Mouse (Mus musculus): ENCODE measurements at regions not wholly inside any gene's neighbourhood (a gene's known extent, or its start where the extent isn't known, plus 50 kb on each side); places are given as distances from the start of the nearest gene placed in this dataset.
"Not testable (repeated sequence)": the region's sequence is repeated elsewhere in the genome, so short reads cannot be mapped to it uniquely, and the experiment has no call there.

DNA sequence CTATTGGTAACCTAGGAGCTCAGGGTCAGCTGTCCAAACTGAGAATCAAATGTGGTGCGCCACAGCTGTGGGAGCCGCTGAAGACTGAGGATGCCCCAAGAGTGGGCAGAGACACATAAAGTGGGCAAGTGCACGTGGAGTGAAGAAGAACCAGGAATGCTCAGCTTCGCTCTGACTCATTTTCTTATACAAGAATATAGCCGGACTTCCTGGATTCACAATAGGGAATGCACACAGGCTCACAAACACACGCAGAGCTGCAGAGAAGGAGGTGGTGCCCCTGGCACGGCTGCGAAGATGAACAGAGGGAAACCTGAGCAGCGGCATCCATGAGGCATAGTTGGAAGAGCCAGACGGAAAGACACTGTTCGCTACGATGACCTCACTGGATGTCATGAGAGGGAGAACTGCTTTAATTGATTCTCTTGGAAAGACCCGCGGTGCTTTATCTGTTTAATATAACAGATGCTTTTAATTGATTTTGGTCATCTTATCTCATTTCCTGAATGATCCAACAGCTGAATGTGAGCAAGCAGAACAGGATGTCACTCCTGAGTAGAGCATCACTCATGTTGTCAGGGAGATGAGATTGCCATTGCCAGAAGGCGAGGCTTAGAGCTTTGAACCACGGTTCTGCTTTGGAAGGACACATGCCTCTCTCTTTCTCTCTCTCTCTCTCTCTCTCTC, 143.3 kb downstream of the Enc1 start:
- no peak for DNase-seq

DNA sequence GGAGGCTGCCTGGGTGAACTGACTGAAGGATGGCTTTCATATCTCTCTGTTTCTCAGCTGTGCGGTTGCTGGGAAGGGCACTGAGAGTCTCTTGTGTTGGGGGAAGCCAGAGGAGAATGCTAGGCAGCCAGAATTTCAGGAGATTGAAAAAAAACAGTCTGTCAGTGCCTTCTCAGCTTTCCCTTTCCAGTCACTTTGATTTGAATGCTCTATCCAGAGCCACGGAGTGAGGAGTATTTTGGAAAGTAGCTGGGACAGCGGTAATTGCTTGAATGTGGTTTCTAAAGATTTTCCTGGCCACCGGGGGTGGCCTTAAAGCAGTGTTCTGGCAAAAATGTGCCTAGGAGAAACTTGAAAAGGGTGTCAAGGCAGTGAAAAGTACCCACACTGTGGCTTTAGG, 142.4 kb downstream of the Enc1 start:
- DNase-seq = no peak

DNA sequence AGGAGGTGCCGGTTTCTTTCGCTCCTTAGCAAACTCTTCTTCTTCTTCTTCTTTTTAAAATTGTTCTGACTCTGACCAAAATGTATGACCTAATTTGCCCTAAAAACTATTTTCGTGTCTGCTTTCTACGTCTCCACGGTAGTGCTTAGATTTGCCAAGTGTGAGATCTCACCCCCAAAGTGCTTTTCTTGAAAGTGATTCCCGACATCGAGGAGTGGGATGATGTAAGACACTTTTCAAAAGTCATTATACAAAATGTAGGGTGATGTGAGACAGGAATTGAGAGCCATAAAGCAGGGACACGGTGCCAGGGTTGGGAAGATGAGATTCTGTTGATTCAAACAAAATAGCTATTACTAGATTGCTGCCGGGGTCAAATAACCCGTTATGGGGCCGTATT, 139.5 kb downstream of the Enc1 start:
- DNase-seq = no peak

DNA sequence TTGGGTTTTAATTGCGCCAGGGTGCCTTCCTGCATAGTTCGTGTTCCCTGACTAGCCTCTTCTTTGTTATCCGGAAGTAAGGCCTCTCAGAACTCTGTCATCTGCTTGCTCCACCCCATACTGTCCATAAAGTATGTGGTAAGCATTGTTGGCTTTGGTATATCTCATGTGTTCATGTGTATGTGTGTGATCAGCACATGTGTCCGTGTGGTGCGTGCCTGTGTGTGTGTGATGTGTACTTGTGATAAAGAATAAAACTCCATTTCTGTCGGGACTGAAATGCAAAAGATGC, 135.3 kb downstream of the Enc1 start:
- no peak for DNase-seq

DNA sequence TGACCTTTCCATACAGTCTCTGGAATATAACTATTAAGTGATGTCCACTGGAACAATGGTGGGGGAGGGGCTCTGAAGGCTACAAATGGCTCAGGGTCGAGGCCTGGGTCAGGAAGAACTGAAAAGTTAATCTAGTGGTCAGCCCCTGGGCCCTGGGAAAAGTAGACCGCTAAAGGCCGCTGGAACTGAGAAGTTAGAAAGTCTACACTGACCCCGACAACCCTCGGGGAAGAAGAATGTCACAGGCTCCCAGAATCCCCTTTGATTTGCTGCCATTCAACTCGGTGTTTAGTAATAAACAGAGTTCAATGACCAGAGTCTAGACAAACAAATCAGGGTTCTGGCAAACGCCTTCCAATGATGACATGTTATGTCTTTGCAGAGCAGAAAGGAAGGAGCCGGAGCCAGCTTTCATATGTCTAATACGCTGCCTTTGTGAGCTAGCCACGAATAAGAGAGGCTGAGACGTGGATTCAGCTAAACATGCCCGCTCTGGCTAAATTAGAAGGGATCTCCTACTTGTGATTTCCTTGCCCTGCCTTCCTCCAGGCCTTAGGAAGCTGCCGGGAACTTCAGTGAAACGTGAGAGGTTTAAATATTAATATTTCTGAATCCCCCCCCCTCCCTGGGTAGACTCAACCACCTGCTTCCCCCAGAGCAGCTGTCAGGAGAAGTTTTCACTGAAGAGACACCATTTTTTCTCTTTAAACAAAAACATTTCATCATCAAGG, 134.8 kb downstream of the Enc1 start:
- DNase-seq = peak; percentile 42

DNA sequence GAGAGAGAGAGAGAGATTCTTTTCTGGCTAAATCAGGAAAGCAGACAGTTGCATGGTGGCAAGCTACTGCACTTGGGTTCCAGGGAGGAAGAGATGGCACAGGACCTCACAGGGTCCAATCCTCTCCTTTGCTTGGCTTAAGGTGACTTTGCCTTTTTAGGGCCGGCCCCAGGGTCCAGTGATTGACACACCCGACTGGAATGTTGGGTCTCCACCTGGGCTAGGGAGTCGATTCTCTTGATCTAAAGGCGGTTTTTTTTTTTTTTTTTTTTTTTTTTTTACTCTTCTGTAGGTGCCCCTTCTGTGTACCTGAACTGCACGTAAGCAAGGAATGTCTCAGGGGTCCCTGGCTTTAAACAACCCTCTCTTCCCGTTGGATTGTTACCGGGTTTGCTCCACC, 131.4 kb downstream of the Enc1 start:
- no peak for DNase-seq

DNA sequence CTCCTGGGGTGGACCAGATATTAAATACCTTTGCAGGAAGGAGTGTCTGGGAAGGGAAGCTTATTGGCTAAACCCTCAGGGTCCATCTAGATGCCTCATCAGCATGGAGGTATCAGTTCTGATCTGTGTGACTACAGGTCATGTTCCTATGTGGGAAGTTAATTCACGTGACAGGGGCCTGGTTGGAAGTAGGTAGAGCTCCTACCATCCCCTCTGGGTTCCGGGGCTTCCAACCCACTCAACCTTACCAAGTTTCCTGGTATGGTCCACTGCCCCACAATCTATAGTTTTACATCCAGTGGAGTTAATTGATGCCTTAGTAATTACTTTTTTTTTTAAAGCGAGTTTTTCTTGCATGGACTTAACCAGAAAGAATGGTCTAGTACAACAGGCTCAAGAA, 130.3 kb downstream of the Enc1 start:
- no peak for DNase-seq

DNA sequence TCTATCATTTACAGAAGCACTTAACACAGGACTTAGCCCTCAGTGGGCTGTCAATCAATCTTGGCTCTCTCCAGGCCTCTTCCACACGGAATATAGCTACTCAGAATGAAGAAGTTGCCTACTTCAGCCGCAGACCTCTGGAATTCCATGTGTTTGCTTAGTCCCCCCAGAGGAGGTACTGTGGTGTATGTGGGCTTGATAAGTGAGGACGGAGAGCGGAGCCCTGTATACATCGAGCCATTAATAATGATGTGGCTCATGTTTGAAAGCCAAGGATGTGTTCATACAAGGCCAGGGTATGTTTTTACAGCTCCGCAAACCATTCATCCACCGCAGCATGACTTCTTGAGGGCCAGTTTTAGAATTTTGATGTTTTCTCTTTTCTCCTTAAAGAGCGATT, 125.8 kb downstream of the Enc1 start:
- DNase-seq = no peak

DNA sequence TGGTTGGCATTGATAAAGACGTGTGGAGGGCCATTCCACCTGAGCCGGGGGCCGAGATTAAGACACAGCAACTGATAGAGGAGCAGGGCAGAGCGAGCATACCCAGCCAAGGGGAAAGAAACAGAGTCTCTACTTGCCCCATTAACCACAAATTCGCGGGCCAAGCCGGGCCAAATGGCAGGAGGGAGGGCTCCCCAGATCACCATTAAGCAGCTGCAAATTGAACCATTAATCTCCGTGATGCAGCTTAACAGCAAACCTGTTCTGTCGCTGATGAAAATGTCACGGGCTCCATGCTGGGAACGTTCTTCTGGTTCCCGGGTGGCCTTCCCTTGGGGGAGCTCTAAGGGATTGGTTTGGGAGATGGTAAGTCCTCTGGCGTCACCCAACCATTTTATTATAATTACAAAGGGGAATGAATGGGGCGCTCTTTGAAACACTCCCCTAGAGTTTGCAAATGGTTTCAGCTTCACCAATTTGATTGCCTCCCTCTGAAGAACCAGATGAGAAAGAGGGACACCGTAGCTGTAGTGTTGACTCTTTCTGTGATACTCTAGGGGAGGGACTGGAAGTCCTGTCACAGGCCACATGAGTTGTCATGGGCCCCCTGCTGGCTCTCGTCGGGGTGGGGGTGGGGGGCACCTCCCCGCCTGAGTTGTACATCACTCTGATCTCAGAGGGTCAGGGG, 124.8 kb downstream of the Enc1 start:
- DNase-seq = no peak

DNA sequence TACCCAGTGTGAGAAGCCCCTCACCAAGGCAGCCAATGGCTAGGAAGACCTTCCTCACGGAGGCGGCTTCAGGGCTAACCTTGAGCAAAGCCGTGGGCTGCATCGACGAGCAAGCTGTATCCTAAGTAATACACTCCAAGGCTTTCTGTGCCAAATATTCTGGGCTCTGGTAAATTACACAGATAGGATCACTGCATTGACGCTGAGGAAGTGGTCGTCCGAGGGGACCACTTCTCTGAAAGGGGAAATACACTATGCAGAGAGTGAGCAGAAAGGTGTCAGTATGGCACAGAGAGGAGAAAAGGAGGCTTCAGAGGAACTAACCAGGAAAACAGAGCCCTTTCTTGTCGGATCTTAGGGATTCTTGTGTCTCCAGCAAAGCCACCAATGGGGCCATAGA, 124.1 kb downstream of the Enc1 start:
- DNase-seq = no peak

DNA sequence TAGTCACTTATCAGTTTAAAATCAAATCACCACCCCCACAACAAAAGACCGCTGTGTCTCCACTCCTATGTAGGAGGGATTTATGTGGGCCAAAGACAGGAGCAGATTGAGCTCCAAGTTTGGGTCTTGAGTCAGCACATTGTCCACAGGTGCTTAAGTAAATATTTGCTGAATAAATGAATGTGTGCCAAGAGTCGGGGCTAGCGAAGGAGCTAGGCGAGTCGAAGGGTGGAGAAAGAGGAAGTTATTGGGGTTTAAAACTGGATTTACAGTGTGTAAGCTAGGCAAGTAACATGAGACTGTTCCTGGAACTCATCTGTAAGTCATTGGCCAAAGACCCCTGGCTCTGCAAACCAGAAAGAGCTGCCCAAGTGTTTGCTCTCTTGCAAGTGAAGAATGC, 122.9 kb downstream of the Enc1 start:
- DNase-seq = no peak

DNA sequence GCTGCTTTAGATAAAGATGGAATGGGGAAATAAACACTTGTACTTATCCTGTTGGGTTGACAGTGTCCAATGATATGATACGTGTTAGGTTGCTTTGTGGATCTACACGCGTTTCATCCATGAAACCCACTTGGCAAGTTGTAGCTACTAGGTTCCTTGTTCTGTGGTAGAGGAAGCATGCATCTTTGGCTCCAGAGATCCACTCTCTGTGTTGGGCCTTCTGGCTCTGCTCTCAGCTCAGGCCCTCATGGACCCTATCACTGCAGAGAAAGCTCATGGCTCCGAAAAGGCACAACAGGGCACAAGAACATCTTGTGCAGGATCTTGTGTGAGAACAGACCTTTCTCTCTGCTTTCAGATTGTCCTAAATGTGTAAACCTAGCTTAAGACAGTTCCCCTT, 122.3 kb downstream of the Enc1 start:
- no peak for DNase-seq

DNA sequence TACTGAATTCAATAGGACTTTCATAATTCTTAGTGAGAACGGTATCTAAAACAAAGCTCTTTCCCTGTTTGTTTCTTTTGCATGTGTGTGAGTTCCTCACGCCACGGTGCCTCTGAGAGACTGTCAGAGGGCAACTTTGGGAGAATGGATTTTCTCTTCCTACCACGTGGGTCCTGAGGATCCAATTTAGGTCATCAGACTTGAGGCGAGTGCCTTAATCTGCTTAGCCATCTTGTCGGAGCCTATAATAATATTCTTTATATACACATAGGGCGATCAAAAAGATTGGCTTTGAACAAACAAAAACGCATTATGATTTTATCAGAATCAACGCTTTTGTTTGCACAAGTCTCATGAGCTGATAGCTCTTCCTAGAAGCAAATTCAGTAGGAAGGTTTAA, 119.6 kb downstream of the Enc1 start:
- no peak for DNase-seq

DNA sequence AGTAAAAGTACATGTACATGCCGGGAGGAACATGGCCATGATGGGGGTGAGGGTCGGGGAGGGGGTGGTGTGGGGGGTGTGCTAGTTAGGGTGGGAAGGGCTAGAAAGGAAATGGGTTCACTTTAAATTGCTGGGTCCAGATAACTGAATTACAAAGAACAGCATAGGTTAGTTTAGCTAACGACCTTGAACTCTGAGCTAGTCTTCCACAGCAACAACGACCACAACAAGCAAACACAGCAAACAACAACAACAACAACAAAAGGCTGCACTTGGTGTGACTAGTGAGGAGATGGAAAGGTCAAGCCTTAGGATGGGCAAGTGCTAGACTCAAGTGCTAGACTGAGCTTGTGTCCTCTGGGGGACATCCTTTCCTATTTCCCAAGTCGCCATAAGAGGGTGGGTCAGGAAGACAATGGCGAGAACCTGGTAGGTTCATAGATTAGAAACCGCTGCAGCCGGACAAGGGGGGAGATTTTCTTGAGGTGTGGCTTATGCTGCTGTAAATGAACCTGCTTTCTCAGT, 117.9 kb downstream of the Enc1 start:
- DNase-seq = no peak

DNA sequence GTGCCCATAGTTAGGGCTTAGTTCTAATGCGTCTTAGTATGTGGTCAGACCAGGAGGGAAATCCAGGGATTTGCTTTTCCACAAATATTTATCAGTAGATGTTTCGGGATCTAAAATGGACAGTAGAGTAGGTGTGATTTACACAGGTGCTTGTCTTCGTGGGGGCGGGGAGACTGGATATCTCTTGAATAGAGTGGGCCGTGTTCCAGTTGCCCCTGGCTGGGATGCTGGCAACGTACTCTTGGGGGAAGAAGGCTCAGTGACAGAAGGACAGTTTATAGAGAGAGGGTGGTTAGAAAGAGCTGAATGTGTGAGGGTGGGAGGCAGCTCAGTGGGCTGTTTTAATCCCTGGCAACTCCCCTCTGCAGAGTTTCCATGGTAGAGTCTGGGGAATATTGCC, 117.4 kb downstream of the Enc1 start:
- no peak for DNase-seq

DNA sequence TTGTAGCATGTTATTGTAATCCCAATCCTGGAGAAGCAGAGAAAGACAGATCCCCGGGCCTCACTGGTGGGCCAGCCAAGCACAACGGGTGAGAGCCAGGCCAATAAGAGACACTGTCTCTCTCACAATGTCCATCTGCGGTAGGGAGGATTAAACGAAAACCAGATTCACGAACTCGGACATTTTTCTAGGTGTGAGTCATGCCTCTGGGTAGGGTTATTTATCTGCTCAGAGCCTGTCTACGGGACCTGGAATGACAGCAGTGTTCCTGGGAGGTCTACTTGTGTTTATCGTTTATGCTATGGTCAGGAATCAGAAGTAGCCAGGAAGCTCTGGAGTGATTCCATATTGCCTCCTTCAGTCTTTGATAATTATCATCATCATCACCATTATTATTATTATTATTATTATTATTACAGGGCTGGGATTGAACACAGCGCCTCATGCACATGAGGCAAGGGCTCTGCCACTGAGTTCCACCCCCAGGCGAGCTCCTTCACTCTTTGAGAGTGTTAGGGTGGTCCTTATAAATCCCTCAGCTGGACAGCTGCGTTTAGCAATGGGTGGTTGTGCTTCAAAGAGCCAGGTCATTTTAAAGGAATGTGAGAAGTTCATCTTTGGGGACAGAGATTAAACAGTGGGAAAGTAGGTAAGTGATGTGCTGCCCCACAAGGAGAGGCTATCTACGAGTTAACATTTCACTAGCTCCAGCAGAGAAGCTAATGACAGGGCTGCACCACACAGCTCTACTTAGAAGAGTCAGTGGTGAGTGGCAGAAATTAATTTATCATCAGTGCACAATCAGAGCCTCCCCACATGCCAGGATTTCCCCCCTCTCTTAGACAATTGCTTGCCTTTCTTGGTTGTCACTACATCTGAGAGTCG, 116.3 kb downstream of the Enc1 start:
- no peak for DNase-seq

DNA sequence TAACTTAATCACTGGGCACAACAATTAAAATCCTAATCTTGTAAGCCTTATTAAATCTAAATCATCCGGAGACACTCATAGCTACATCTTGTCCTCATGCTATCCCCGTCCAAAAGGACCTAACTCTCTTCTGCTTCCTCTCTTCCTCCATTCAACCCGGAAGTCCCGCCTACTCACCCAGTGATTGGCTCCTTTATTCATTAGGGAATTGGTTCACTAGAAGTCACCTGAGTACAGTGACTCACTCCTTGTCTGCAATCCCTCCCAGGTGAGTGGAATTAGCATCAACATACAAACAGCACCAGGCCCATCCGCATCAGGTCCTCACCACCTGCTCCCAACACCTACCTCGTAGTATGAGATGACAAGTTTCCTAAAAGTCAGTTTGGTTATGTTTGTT, 114.5 kb downstream of the Enc1 start:
- not testable (repeated sequence) for DNase-seq

DNA sequence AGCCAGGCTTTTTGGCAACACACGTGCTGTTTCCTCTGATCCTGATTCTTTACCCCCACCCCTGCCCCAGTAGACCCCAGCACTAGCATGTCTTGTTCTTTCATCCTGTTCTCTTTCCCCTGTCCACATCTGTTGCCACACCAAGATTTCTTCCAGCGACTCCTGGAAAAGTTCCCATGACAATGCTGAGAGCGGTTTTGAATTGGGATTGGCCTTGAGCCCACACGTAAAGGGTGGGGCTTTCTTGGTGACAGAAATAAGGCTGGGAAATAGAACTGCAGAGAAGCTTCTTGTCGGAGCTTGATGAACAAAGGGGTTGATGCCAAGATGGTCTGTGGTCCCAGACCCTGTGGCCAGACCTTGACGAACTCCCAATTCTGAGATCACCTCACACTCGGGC, 106.8 kb downstream of the Enc1 start:
- peak; percentile 15 for DNase-seq

DNA sequence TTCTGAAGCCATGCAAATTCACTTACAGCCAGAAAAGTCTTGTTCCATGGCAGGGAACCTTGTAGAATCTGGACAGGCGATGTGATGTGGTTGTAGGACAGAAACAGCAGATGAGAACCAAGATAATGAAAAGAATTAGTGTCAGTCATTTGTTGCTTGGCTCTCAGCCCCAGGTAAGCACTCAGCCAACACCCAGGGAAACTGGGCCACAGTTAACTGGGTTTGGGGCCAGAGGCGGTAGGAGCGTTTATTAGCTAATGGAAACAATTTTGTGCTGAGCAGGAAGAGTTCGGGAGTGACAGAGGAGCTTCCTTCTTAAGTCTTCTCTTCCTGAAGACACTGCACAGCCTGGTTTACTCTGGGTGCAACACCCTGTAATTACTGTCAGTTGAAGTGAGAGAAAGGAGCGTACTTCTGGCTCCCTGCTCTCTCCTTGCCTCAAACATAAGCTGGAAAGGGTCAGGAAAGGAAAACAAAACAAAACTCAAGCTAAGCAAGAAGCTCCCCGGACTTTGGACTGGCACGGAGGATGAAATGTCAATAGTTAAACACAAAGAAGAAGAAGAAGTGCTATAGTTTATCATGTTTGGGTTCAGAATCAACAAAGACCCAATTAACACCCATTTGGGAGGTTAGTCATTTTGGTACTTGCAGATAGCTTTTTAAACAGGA, 100.4 kb downstream of the Enc1 start:
- peak; percentile 27 for DNase-seq

DNA sequence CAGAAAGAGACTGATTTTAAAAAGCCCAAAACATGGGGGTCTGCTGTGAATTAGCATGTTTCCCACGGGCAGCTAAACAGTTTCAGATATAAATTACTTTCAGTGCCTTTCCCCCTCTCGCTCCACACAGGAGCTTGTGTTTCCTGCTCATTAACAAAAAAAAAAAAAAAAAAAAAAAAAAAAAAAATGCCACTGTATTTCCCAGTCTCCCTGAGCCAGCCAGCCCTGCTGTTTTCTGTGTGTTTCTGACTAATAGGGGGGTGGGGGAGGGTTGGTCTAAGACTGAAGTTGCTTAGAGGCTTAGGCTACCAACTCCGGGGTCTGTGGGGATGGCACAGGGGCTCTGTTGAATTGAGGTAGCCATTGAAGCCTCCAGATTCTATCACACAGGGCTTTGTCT, 97.0 kb downstream of the Enc1 start:
- DNase-seq = no peak

DNA sequence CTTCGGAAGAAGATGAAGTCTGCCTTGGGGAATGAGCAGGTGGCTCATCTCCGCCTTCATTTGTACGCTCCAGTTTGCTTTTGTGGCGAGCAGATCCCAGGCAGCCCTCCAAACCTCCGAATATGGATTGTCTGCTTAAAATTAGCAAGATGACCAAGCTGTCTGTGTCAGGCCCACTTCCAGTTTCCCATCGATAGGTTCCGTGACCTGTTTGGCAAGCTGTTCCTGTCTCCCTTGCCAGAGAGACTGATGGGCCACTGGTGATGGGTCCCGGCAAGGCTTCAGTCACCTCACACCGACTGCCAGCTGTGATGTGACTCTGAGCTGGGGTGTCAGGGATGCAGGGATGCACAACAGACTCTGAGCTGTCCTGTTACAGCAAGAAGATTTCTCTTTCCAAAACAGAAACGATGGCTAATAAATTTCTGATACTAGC, 96.4 kb downstream of the Enc1 start:
- peak; percentile 30 for DNase-seq

DNA sequence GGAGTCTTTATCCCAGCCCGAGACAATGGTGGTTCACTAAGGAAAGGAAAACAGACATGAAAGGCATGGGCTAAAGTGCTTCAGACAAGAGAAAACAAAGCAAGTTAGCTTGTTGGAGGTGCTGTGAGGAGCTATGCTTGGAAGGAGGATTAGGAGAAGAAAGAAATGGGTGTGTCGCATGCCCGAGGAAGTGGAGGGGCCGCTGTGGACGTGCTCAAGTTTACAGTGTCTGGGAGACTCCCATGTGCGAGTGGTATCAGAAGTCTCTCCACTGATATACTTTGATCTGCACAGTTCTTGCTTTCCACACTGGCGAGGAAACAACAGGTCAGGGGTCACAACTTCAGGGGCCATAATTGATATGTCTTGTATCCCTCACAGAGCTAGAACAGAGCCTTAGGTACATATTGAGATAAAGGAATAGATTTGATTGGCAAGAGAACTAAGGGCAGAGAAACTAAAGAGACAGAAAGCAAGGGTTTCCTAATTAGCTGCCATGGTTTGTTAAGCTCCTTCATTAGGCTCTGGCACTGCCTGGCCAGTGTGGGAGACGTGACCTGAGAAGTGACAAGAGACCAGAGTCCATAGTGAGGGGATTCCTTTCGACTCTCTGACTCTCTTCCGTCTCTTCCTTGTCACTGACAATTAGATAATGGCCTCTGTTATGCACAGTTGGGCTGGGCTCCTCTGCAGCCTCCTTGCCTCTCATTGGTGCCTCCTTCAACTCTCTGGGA, 93.1 kb downstream of the Enc1 start:
- DNase-seq = no peak
